Mouse (Mus musculus): Measurements from ENCODE around the gene Zbtb7b.

DNA sequence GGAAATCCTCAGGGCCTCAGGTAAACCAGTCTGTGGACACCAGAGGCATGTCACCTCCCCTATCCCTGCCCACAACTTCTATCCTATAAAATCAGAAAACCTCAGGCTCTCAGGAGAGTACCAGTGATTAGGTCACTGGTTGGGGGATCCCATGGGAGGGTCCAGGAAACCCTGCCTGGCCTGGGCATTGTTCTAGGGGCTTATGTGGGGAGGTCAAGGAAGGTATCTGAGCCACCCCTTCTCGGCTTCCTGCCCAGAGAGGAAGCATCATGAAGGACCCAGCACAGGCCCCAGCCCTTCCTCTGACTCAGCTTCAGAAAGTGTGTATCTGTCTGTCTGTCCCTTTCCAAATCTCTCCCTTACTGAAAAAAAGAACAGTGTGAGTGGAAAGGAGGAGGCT, 46.7 kb downstream of the Zbtb7b start:
- TF ChIP-seq CTCF (IDR thresholded peaks at IDR 0.05; ENCODE audit: borderline replicate concordance, extremely low read depth, insufficient read depth, insufficient read length) = no peak
- TF ChIP-seq POLR2A (IDR thresholded peaks at IDR 0.05; ENCODE audit: borderline replicate concordance, extremely low read depth, insufficient read depth, insufficient read length, poor library complexity, severe bottlenecking) = no peak

All from brain, embryonic 14.5 days (tissue).